ENCODE assay signal across 8 mouse cellular contexts in genomic region chr6:120666761-120667421, GRCm38 (mm10). TPM values are rescaled to one million over a fixed set of nuclear protein-coding genes. Genes with fewer than 3 reads are reported as not detected.
DNase-seq lines count a peak whose midpoint lies in the region; ATAC-seq and TF ChIP-seq lines count a peak whose summit lies in the region.

No protein-coding gene starts in this region.

- no peaks in the 10 kb centered on the region for H3K4me1 ChIP-seq in embryonic facial prominence, embryonic 11.5 days (ENCODE audit: control insufficient read depth, insufficient read depth, low read length)
- no peaks in the 10 kb centered on the region for H3K4me1 ChIP-seq in limb, embryonic 14.5 days (ENCODE audit: control insufficient read depth, insufficient read depth, low read length)
- H3K4me1 ChIP-seq in stomach, embryonic 16.5 days (ENCODE audit: control insufficient read depth, insufficient read depth, low read length) = peaks cover 7% of the 10 kb centered on the region

- TF ChIP-seq POLR2A in limb, embryonic 14.5 days (IDR thresholded peaks at IDR 0.05; ENCODE audit: borderline replicate concordance, extremely low read depth, insufficient read depth, insufficient read length) = no peak
- TF ChIP-seq POLR2A in myocyte (IDR thresholded peaks at IDR 0.05; ENCODE audit: insufficient read length, low read depth) = no peak

- H3K27ac ChIP-seq in embryonic facial prominence, embryonic 11.5 days (replicated peaks; ENCODE audit: low read depth, low read length) = peak overlapping the region; percentile 99
- peak overlapping the region; percentile 96 for H3K27ac ChIP-seq in limb, embryonic 14.5 days (replicated peaks; ENCODE audit: low read depth, low read length)
- H3K27ac ChIP-seq in stomach, embryonic 16.5 days (ENCODE audit: low read length) = peak overlapping the region; percentile 90

- H3K36me3 ChIP-seq in embryonic facial prominence, embryonic 11.5 days (replicated peaks; ENCODE audit: control insufficient read depth, insufficient read depth, low read depth, low read length) = no peaks in the 10 kb centered on the region
- H3K36me3 ChIP-seq in limb, embryonic 14.5 days (ENCODE audit: control insufficient read depth, insufficient read depth, low read length) = no peaks in the 10 kb centered on the region
- H3K36me3 ChIP-seq in myocyte (ENCODE audit: control insufficient read depth, insufficient read depth) = no peaks in the 10 kb centered on the region
- H3K36me3 ChIP-seq in stomach, embryonic 16.5 days (ENCODE audit: control insufficient read depth, insufficient read depth, low read length) = no peaks in the 10 kb centered on the region

- no peak overlapping the region for H3ac ChIP-seq in myocyte (ENCODE audit: control insufficient read depth, insufficient read length)

- peak overlapping the region; percentile 91 for H3K9ac ChIP-seq in embryonic facial prominence, embryonic 11.5 days (replicated peaks; ENCODE audit: low read length)
- peak overlapping the region; percentile 87 for H3K9ac ChIP-seq in limb, embryonic 14.5 days (ENCODE audit: low read depth, low read length, severe bottlenecking)
- H3K9ac ChIP-seq in stomach, embryonic 16.5 days (ENCODE audit: low read length) = peak overlapping the region; percentile 84

- DNase-seq in urinary bladder, adult 18-20 months (ENCODE audit: low spot score in 2 of 2) = peak; percentile 18 to 65
- no peak for DNase-seq in urinary bladder, postnatal 10 days (ENCODE audit: low spot score)
- DNase-seq in embryonic facial prominence, embryonic 11.5 days (ENCODE audit: low spot score) = peak; percentile 61
- peak; percentile 96 for DNase-seq in heart, adult 11 months
- peak; percentile 36 for DNase-seq in kidney, adult 11 months
- DNase-seq in limb, embryonic 14.5 days (ENCODE audit: low spot score) = peak; percentile 9

- under 1% methylated on average over 48 of the region's 87 CpGs for WGBS in embryonic facial prominence, embryonic 11.5 days
- under 1% methylated on average over 47 of the region's 87 CpGs for WGBS in limb, embryonic 14.5 days
- WGBS in stomach, embryonic 16.5 days = under 1% methylated on average over 87 of the region's 87 CpGs

- H3K4me3 ChIP-seq in embryonic facial prominence, embryonic 11.5 days (ENCODE audit: low read depth, low read length) = peak overlapping the region; percentile 87
- H3K4me3 ChIP-seq in limb, embryonic 14.5 days (replicated peaks; ENCODE audit: low read length) = peak overlapping the region; percentile 87
- no peak overlapping the region for H3K4me3 ChIP-seq in myocyte
- peak overlapping the region; percentile 78 for H3K4me3 ChIP-seq in stomach, embryonic 16.5 days (replicated peaks; ENCODE audit: low read length)

- ATAC-seq in embryonic facial prominence, embryonic 11.5 days (replicated peaks; ENCODE audit: insufficient number of reproducible peaks, low FRiP score, low TSS enrichment, low read depth) = peak; percentile 58
- peak; percentile 17 for ATAC-seq in limb, embryonic 14.5 days (ENCODE audit: low FRiP score, low read depth)
- ATAC-seq in stomach, embryonic 16.5 days (ENCODE audit: insufficient read depth, low FRiP score) = peak; percentile 41

- H3K27me3 ChIP-seq in embryonic facial prominence, embryonic 11.5 days (ENCODE audit: control insufficient read depth, insufficient read depth, low read length) = no peaks in the 10 kb centered on the region
- H3K27me3 ChIP-seq in limb, embryonic 14.5 days (ENCODE audit: control insufficient read depth, insufficient read depth, low read length) = no peaks in the 10 kb centered on the region
- peaks cover 56% of the 10 kb centered on the region for H3K27me3 ChIP-seq in myocyte (ENCODE audit: control insufficient read depth, insufficient read depth, insufficient read length)
- no peaks in the 10 kb centered on the region for H3K27me3 ChIP-seq in stomach, embryonic 16.5 days (ENCODE audit: control insufficient read depth, insufficient read depth, low read length)

- no peaks in the 10 kb centered on the region for H3K9me3 ChIP-seq in embryonic facial prominence, embryonic 11.5 days (replicated peaks; ENCODE audit: control insufficient read depth, low read length)
- H3K9me3 ChIP-seq in limb, embryonic 14.5 days (ENCODE audit: control insufficient read depth, low read length) = no peaks in the 10 kb centered on the region
- no peaks in the 10 kb centered on the region for H3K9me3 ChIP-seq in stomach, embryonic 16.5 days (replicated peaks; ENCODE audit: control insufficient read depth, low read length)

- H3K79me2 ChIP-seq in myocyte (ENCODE audit: control insufficient read depth, insufficient read depth) = no peaks in the 10 kb centered on the region

- H3K4me2 ChIP-seq in embryonic facial prominence, embryonic 11.5 days (ENCODE audit: low read depth, low read length) = peak overlapping the region; percentile 70
- peak overlapping the region; percentile 89 for H3K4me2 ChIP-seq in limb, embryonic 14.5 days (replicated peaks; ENCODE audit: low read depth, low read length, severe bottlenecking)
- H3K4me2 ChIP-seq in myocyte (ENCODE audit: low read depth) = peak overlapping the region; percentile 65
- peak overlapping the region; percentile 86 for H3K4me2 ChIP-seq in stomach, embryonic 16.5 days (ENCODE audit: low read depth, low read length)

TF ChIP-seq in myocyte, 11 proteins besides CTCF, POLR2A, EP300 and RAD21:
- TF ChIP-seq MYOG (IDR thresholded peaks at IDR 0.05; ENCODE audit: control insufficient read depth in 1 of 3, insufficient read depth in 1 of 3, insufficient read length in 2 of 3, low read depth in 2 of 3) (peak in 2 of 3 experiments; percentile 54 to 75), USF1 (IDR thresholded peaks at IDR 0.05; ENCODE audit: low read depth) (no peak), E2F4 (IDR thresholded peaks at IDR 0.05; ENCODE audit: insufficient read depth) (no peak), POLR2AphosphoS2 (IDR thresholded peaks at IDR 0.05; ENCODE audit: insufficient read length, low read depth) (no peak), TCF3 (IDR thresholded peaks at IDR 0.05; ENCODE audit: insufficient read length, low read depth) (no peak), MYOD1 (IDR thresholded peaks at IDR 0.05; ENCODE audit: control insufficient read depth in 1 of 3, insufficient read length in 2 of 3, low read depth in 2 of 3) (peak in 2 of 3 experiments; percentile 25 to 65), CEBPB (IDR thresholded peaks at IDR 0.05; ENCODE audit: insufficient read depth, poor library complexity, severe bottlenecking) (no peak), TCF12 (IDR thresholded peaks at IDR 0.05; ENCODE audit: insufficient read depth, poor library complexity, severe bottlenecking) (no peak), SRF (IDR thresholded peaks at IDR 0.05; ENCODE audit: control insufficient read depth, insufficient read length, low read depth) (no peak)

RNA-seq across cellular contexts. Expression of gene Cecr2, which starts 0.7 kb away (rescaled TPM):
- 7.2 and 8.2 TPM in 2 replicates for polyA plus RNA-seq in embryonic facial prominence, embryonic 11.5 days (2014; fragmentation: Nextera tagmentation; extraction: Ambion mirVana)
- polyA plus RNA-seq in limb, embryonic 14.5 days (2012; rRNA removed) = 4.8 and 6.1 TPM in 2 replicates
- 3.0 and 4.1 TPM in 2 replicates for polyA plus RNA-seq in limb, embryonic 14.5 days (2014; fragmentation: Nextera tagmentation; extraction: Ambion mirVana)
- 0.12 TPM for polyA plus RNA-seq in myocyte (2012; fragmentation: generic; extraction: Trizol)
- 1.2 and 1.6 TPM in 2 replicates for polyA plus RNA-seq in stomach, embryonic 16.5 days (2015; fragmentation: Nextera tagmentation; extraction: Ambion mirVana)
